In genomic region chr9:115164351-115164750, GRCm38 (mm10) we compare ENCODE assay signal across 24 mouse cellular contexts.
A peak's percentile ranks its signal among the peaks of the same experiment; 100 is the strongest.
DNase-seq lines count a peak whose midpoint lies in the region; ATAC-seq and TF ChIP-seq lines count a peak whose summit lies in the region.
"Had no signal": no experiment of that assay in that cellular context is flagged by ENCODE, and none has a peak within 500 bp of the region (broad histone marks: within the 10 kb centered on the region; RNA-seq: fewer than 3 reads in every experiment).

No protein-coding gene starts in this region.

- H3K4me3 ChIP-seq in heart, embryonic 10.5 days = no peak overlapping the region
- no peak overlapping the region for H3K4me3 ChIP-seq in hindbrain, embryonic 12.5 days
- H3K4me3 ChIP-seq in hindbrain, postnatal 0 days (ENCODE audit: low read length) = no peak overlapping the region
- no peak overlapping the region for H3K4me3 ChIP-seq in neural tube, embryonic 13.5 days
- H3K4me3 ChIP-seq: embryonic facial prominence, embryonic 12.5 days; erythroblast, embryonic 14.5 days; gastrocnemius, adult 2 months; intestine, embryonic 15.5 days; layer of hippocampus, adult 2 months; limb, embryonic 10.5 days; midbrain, embryonic 13.5 days; myocyte had no signal

- DNase-seq in heart, embryonic 10.5 days (ENCODE audit: low spot score) = no peak
- no peak for DNase-seq in heart, postnatal 4 days
- no peak for DNase-seq in hindbrain, postnatal 0 days (ENCODE audit: low spot score)
- no peak for DNase-seq in neural tube, embryonic 10.5 days (ENCODE audit: extremely low spot score, low spot score)
- DNase-seq in adrenal gland, postnatal 14 days = no peak
- DNase-seq: adrenal gland, postnatal 10 days; cerebellum, adult 2 months; cerebellum, postnatal 25 days; gastrocnemius, adult 2 months; kidney, adult 8-10 months; kidney, postnatal 14 days; lung, postnatal 14 days had no signal

- no peak; the same call in 1 of the 2 replicates for ATAC-seq in hindbrain, embryonic 12.5 days (ENCODE audit: low FRiP score)
- no peak for ATAC-seq in hindbrain, postnatal 0 days
- ATAC-seq in neural tube, embryonic 13.5 days (ENCODE audit: low read depth) = no peak
- ATAC-seq in megakaryocyte-erythroid progenitor cell, adult 5-6 weeks (replicated peaks; ENCODE audit: low FRiP score, low TSS enrichment, poor library complexity, severe bottlenecking) = no peak
- ATAC-seq: forebrain, embryonic 14.5 days; intestine, embryonic 15.5 days; midbrain, embryonic 13.5 days had no signal

- no peak overlapping the region for H3K9ac ChIP-seq in hindbrain, embryonic 12.5 days
- no peak overlapping the region for H3K9ac ChIP-seq in hindbrain, postnatal 0 days (replicated peaks; ENCODE audit: low read length)
- no peak overlapping the region for H3K9ac ChIP-seq in neural tube, embryonic 13.5 days
- H3K9ac ChIP-seq: embryonic facial prominence, embryonic 12.5 days; intestine, embryonic 15.5 days; midbrain, embryonic 13.5 days had no signal

- no peak overlapping the region for H3K4me2 ChIP-seq in hindbrain, embryonic 12.5 days (replicated peaks)
- H3K4me2 ChIP-seq in hindbrain, postnatal 0 days (ENCODE audit: low read depth, low read length) = no peak overlapping the region
- H3K4me2 ChIP-seq in neural tube, embryonic 13.5 days = no peak overlapping the region
- H3K4me2 ChIP-seq: embryonic facial prominence, embryonic 12.5 days; intestine, embryonic 15.5 days; midbrain, embryonic 13.5 days had no signal

- H3K27me3 ChIP-seq in heart, embryonic 10.5 days (ENCODE audit: insufficient read depth, poor library complexity, severe bottlenecking) = no peaks in the 10 kb centered on the region
- H3K27me3 ChIP-seq in hindbrain, embryonic 12.5 days = no peaks in the 10 kb centered on the region
- H3K27me3 ChIP-seq in hindbrain, postnatal 0 days (ENCODE audit: insufficient read depth, low read length) = no peaks in the 10 kb centered on the region
- no peaks in the 10 kb centered on the region for H3K27me3 ChIP-seq in neural tube, embryonic 13.5 days
- H3K27me3 ChIP-seq: embryonic facial prominence, embryonic 12.5 days; intestine, embryonic 15.5 days; midbrain, embryonic 13.5 days had no signal

- TF ChIP-seq CTCF in hindbrain, postnatal 0 days (IDR thresholded peaks at IDR 0.05; ENCODE audit: low read depth) = no peak

- 85% methylated on average over 7 of the region's 7 CpGs for WGBS in heart, embryonic 10.5 days
- WGBS in hindbrain, embryonic 12.5 days = 76% methylated on average over 7 of the region's 7 CpGs
- WGBS in hindbrain, postnatal 0 days = 76% methylated on average over 7 of the region's 7 CpGs
- WGBS in neural tube, embryonic 13.5 days = 67% methylated on average over 7 of the region's 7 CpGs

- no peaks in the 10 kb centered on the region for H3K36me3 ChIP-seq in heart, embryonic 10.5 days
- no peaks in the 10 kb centered on the region for H3K36me3 ChIP-seq in hindbrain, embryonic 12.5 days
- no peaks in the 10 kb centered on the region for H3K36me3 ChIP-seq in hindbrain, postnatal 0 days (ENCODE audit: insufficient read depth, low read length)
- H3K36me3 ChIP-seq in neural tube, embryonic 13.5 days = no peaks in the 10 kb centered on the region
- H3K36me3 ChIP-seq: embryonic facial prominence, embryonic 12.5 days; intestine, embryonic 15.5 days; limb, embryonic 10.5 days; midbrain, embryonic 13.5 days had no signal

- peak overlapping the region; percentile 5 for H3K27ac ChIP-seq in heart, embryonic 10.5 days
- peak overlapping the region; percentile 17; the same call in 1 of the 2 replicates for H3K27ac ChIP-seq in hindbrain, embryonic 12.5 days
- H3K27ac ChIP-seq in hindbrain, postnatal 0 days = no peak overlapping the region
- peak overlapping the region; percentile 23; the same call in 1 of the 2 replicates for H3K27ac ChIP-seq in neural tube, embryonic 13.5 days (replicated peaks)
- H3K27ac ChIP-seq: embryonic facial prominence, embryonic 12.5 days; gastrocnemius, adult 2 months; intestine, embryonic 15.5 days; layer of hippocampus, adult 2 months; limb, embryonic 10.5 days; midbrain, embryonic 13.5 days; stomach, postnatal 0 days had no signal

- H3K9me3 ChIP-seq in heart, embryonic 10.5 days = no peaks in the 10 kb centered on the region
- H3K9me3 ChIP-seq in hindbrain, embryonic 12.5 days (replicated peaks) = no peaks in the 10 kb centered on the region
- H3K9me3 ChIP-seq in hindbrain, postnatal 0 days (ENCODE audit: low read length) = no peaks in the 10 kb centered on the region
- no peaks in the 10 kb centered on the region for H3K9me3 ChIP-seq in neural tube, embryonic 13.5 days
- H3K9me3 ChIP-seq: embryonic facial prominence, embryonic 12.5 days; intestine, embryonic 15.5 days; limb, embryonic 10.5 days; midbrain, embryonic 13.5 days had no signal

- peaks cover 39% of the 10 kb centered on the region for H3K4me1 ChIP-seq in heart, embryonic 10.5 days
- H3K4me1 ChIP-seq in hindbrain, embryonic 12.5 days = 0 out of 2 replicates have a peak, but pooled peaks cover 3% of the 10 kb centered on the region
- H3K4me1 ChIP-seq in hindbrain, postnatal 0 days (ENCODE audit: insufficient read depth, low read length) = no peaks in the 10 kb centered on the region
- H3K4me1 ChIP-seq in neural tube, embryonic 13.5 days (replicated peaks) = peaks cover 15% of the 10 kb centered on the region
- H3K4me1 ChIP-seq: midbrain, embryonic 13.5 days had no signal
